Mouse (Mus musculus) erythroblast, embryonic 14.5 days (primary cell): ENCODE data around the gene Gstm4.

Experiments used
- GATA1 ChIP-seq: IDR thresholded peaks from 2 replicates; pipeline ENCODE4 v1.6.1; 2012; ENCODE audit warnings: low read length, inconsistent platforms, mixed read lengths
- TAL1 ChIP-seq: IDR thresholded peaks from 3 replicates; pipeline ENCODE4 v1.6.1; 2012; ENCODE audit warnings: low read length, inconsistent platforms, mixed read lengths

DNA sequence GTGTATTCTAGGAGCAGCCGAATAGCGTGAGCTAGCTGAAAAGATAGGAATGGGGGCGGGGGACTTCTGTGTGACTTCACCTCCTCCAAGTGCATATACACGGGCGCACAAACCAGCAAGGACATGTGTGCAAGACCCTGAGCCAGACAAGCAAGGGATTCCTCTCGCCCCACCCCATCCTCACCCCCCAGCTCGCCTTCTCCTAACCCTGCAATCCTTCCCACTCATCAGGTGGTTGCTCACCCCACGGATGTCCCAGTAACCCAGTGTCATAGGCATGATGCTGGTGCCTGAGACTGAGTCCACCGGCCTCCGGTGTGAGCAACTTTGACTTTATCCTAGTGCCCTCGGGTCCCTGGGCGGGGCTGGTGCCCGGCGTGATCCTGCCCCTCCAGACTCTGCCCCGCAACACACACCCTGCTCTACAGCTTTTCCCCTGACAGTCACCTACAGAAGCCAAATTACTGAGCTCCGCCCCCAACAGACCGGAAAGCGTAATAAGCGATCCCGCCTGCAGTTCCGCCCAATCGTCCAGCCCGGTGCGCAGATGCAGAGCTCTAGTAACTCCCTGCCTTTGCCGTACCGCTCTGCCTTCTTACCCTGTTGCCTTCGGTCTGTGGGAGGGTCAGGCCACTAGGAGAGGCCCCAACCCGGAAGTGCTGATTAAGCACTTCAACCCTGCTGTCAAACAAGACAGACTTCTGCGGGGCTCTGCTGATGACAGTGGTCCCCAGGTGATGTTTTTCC, at the start of gene Gstm4:
- TF ChIP-seq GATA1 (no peak), TAL1 (no peak)
